Mouse (Mus musculus) thymus, postnatal 0 days (tissue): ENCODE data around the gene Tcf7l2. TPM values are rescaled to one million over a fixed set of nuclear protein-coding genes. Genes with fewer than 3 reads are reported as not detected.

Experiments used
- DNase-seq: peaks from one replicate; pipeline ENCODE4 v3.0.0-alpha.2; 2015; ENCODE audit warnings: low spot score
- polyA plus RNA-seq: library from polyadenylated mRNA; unstranded; fragments of >200 nt; fragmentation: Nextera tagmentation; extraction: Ambion mirVana; gene quantifications from 2 replicates; pipeline ENCODE4 v1.2.1, GENCODE M21; 2015

Tcf7l2 gene
- polyA plus RNA-seq, 1 experiment from 2014 or later = 14.1 TPM

DNA sequence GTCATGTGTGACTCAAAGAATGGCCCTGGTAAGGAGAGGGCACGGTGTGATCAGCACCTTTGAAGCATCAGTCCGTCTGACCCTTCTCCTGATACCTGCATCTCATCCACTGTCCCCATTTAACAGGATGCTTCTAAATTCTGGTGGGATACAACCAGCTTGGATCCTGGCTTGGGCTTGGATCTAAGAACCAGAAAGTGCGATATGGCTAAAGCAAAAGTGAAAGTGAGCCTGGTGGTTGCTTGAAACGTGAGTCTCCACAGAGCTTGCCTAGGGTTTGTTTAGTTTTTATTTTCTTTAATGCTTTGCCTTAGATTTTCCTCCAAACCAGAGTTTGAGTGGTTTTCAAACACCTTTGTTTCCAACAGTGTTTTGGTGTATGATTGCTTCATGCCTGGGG is 51.4 kb downstream of the Tcf7l2 start:
- no peak for DNase-seq

- DNase-seq = no peak
Measured at GRCm38 (mm10) chr19:55794194-55794945, 52.8 kb downstream of the Tcf7l2 start.

- no peak for DNase-seq
Measured at GRCm38 (mm10) chr19:55794946-55795340, 53.3 kb downstream of the Tcf7l2 start.

DNA sequence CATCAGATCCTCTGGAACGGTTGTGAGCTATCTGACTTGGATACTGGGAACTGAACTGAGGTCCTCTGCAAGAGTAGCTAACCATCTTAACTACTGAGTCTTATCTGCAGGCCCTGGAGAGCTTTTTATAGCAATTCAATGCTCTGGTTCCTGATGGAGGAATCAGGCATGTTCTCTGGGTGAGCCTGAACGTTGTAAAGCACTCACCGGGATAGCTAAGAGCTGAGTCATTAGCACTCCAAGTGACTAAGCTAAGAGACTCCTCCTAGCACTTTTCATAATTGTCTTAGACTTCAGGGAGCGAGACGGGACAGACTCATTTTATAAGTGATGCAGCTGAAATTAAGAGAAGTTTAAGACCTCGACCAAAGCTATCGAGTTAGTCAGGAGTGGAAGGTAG is 53.7 kb downstream of the Tcf7l2 start:
- DNase-seq = no peak

DNA sequence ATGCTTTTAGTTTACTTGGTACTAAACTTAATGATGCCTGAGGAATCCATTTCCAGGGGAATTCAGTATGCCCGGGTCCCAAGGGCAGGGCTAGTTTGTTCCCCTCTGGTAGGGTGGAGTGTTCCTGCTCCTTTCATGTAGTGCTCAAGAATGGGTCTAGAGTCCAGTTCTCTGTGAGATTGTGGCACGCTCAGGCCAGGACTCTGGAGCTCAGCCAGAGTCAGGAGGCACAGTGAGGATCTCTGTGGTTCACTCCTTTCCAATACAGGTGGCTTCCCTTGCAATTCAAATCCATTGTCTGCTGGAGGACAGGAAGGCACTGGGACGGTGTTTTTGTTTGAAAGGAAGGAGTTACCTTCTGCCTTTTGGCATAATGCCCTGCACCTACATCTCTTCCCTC is 56.2 kb downstream of the Tcf7l2 start:
- no peak for DNase-seq

GRCm38 (mm10) chr19:55799411-55799810 is 57.8 kb downstream of the Tcf7l2 start:
- DNase-seq = no peak

- no peak for DNase-seq
Measured at GRCm38 (mm10) chr19:55800059-55800458, 58.4 kb downstream of the Tcf7l2 start.

DNA sequence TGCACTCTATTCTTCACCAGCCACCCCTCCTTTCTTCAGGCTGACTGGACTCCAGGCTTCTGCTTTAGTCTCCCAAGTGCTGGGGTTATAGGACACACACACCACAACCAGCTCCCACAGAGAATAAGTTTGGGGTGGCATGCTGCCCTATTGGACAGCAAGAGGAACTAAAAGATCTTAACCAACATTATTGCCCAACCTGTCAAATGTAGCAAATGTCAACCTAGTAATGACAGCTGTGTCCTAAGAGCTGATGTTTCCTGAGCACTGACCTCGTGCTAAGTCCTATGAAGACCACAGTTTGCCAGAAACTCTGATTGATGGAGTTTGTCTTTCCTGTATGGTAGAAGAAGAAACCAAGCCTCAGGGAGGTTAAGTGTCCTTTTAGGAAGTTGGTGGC is 61.5 kb downstream of the Tcf7l2 start:
- no peak for DNase-seq

DNA sequence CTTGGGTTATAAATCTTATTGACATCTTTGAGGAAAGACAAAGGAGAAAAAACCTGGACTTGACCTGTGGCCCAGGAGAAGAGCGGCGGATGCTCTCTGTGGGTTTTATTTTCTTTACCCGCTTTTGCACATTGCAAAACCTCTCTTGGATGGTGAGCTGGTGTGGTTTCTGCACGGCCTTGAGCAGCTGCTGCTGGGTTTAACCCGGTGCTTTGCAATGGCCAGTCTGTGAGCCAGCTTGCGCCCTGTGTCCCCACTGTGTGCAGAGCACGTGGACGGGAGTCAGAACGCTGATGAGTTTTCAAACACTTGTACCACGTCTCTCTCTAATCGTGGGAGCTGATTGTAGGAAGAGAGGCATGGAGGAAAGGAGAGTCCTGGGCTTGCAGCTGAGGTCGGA is 62.2 kb downstream of the Tcf7l2 start:
- DNase-seq = no peak

- DNase-seq = no peak
Measured at GRCm38 (mm10) chr19:55804795-55805194, 63.2 kb downstream of the Tcf7l2 start.

GRCm38 (mm10) chr19:55806434-55807193 is 65.0 kb downstream of the Tcf7l2 start:
- no peak for DNase-seq

DNA sequence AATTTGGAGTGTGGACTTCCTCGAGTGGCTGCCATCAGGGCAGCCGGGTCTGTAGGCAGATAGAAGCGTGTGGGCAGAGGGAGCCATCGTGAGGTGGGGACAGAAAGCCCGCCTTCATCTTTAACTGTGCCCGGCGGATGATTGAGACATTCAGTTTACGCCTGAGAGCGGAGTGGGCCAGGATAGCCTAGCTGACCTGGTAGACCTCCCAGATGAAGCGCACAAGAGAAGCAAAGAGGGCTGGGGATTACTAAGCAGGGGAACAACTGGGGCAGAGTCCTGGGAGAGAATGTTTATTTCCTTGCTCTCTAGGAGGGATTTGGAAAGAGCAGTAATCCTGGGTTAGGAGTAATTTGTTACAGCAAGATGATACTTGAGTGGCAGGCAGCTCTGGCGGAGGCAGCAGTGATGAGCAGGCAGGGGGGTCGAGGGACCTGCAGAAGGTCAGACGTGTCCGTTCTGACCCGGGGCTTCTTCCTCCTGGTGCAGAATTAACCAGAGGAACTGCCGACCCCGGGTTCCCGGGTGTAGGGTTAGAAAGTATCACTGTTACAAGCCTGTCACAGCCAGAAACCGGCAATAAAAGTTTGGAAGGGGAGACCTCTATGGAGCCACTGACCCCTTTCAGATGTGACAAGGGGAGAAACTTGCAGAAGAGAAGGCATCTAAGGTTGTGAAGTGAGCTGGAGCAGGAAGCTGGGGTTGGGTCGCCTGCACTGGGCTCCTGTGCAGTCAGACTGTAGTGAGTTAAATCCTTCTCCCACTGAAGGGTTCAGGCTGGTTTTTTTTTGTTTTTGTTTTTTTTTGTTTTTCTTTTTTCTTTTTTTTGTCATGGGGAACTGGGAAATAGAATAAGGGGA is 65.8 kb downstream of the Tcf7l2 start:
- DNase-seq = no peak

GRCm38 (mm10) chr19:55808304-55808703 is 66.7 kb downstream of the Tcf7l2 start:
- no peak for DNase-seq

- DNase-seq = no peak
Measured at GRCm38 (mm10) chr19:55809539-55809938, 67.9 kb downstream of the Tcf7l2 start.

GRCm38 (mm10) chr19:55812236-55812635 is 70.6 kb downstream of the Tcf7l2 start:
- DNase-seq = no peak

DNA sequence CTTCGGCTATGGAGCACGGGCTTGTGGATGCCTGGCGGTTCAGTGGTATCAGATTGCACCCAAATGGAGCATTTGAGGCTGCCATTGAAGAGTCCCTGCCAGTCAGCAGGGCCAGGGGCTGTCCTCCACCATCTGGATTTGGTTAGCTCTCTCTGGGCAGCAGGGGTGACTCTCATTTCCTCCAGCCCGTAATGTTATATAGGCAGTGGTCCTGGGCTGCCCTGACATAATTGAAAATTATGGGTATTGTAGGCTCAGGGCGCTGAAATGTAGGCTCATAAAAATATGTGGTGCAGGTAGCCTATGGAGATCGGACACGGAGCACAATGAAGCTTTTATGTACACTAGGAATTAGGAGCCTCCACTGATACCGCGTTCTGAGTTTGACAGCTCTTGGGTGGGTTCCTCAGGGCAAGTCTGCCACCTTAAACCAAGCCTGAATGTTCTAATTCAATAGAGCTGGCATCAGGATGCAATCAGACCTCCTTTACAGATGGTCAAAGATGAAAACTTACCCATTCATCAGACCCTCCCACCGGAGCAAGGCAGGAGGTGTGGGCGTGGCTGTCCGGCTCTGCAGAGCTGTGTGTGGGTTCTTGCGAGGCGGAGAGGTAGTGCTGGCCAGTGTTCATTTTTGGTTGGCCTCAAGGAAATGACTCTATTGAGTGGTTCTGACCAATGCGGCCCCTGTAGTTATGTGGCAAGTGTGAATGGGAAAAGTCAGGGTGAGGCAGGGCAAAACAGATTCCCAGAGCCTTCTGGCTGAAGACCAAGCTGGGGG is 73.6 kb downstream of the Tcf7l2 start:
- DNase-seq = no peak

GRCm38 (mm10) chr19:55816974-55817373 is 75.4 kb downstream of the Tcf7l2 start:
- DNase-seq = no peak

GRCm38 (mm10) chr19:55820202-55820601 is 78.6 kb downstream of the Tcf7l2 start:
- no peak for DNase-seq

DNA sequence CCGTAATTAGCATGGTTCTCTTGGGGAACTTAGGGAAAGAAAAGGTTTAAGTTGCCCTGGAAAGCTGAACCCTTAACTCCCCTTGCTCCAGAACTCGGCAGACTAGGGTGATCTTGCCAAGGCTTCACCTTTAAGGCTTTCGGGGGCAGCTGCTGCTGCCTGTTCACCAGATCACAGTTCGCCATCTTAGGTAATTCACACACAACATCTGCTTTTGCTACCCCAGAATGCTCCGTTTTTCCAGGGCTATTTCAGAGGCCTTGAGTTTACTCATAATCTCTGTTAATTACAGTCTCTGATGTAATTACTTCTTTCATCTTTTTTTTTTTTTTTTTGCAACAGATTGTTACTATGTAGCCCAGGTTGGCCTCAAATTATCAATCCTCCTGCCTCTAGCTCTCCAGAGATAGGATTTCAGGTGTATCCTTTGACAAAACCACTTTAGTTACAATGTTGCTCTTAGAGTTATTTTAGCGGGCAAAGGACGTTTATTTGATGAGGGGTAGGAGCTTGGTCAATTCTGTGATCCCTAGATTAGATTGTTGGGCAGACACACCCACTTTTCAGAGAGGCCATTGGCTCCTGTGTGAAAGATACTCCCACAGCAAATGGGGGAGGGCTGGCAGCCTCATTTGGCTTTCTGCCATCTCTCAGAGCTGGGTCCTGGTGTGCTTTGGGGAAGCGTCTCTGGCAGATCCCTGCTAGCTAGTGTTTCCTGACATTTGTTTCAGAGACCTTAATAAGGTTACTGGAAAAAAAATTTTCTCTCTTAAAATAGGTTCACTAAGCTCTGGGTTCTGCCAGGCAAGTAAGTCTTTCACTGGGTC is 83.6 kb downstream of the Tcf7l2 start:
- DNase-seq = no peak

- DNase-seq = no peak
Measured at GRCm38 (mm10) chr19:55825951-55826507, 84.4 kb downstream of the Tcf7l2 start.
